7 mouse cellular contexts compared by ENCODE assay signal in the genomic region with DNA sequence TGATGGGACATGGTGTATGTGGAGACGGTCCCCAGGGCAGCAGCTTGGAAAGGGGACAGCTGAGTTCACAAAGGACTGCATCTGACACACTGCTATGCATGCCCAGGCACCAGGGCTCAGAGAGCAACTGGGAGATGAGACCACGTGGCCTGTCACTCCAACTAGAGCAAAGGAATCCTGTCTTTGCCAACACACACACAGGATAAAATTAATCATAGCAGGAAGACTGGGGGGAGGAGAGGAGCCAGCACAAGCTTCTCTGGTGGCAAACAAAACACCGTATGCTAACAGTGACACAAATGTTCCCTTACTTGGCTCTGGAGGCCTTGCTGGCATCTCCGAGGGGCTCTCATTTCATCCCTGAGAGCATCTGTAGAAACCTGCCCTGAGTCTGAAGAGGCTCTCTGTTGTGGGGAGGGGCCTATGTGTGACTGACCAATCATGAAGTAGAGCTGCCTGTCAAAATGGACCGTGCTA.
DNase-seq lines count a peak whose midpoint lies in the region; ATAC-seq lines count a peak whose summit lies in the region.

No protein-coding gene starts in this region.

- H3K4me2 ChIP-seq in heart, embryonic 15.5 days, result no peak overlapping the region
- no peak overlapping the region for H3K4me2 ChIP-seq in hindbrain, embryonic 14.5 days (replicated peaks)

- H3K4me3 ChIP-seq in heart, embryonic 15.5 days, result no peak overlapping the region
- H3K4me3 ChIP-seq in hindbrain, embryonic 14.5 days (replicated peaks; ENCODE audit: low read length), result no peak overlapping the region

- H3K27me3 ChIP-seq in heart, embryonic 15.5 days, result no peaks in the 10 kb centered on the region
- no peaks in the 10 kb centered on the region for H3K27me3 ChIP-seq in hindbrain, embryonic 14.5 days (ENCODE audit: control insufficient read depth, insufficient read depth, low read length)

- H3K36me3 ChIP-seq in heart, embryonic 15.5 days, result no peaks in the 10 kb centered on the region
- H3K36me3 ChIP-seq in hindbrain, embryonic 14.5 days (replicated peaks; ENCODE audit: control insufficient read depth, insufficient read depth), result no peaks in the 10 kb centered on the region

- no peaks in the 10 kb centered on the region for H3K9me3 ChIP-seq in heart, embryonic 15.5 days (replicated peaks)
- no peaks in the 10 kb centered on the region for H3K9me3 ChIP-seq in hindbrain, embryonic 14.5 days (ENCODE audit: control insufficient read depth, low read length)

- peak; percentile 69; the same call in 1 of the 2 replicates for ATAC-seq in heart, embryonic 15.5 days (replicated peaks; ENCODE audit: insufficient number of reproducible peaks, insufficient read depth, low FRiP score, low read depth)
- ATAC-seq in hindbrain, embryonic 14.5 days (ENCODE audit: low FRiP score), result peak; percentile 69

- H3K27ac ChIP-seq in heart, embryonic 15.5 days, result 0 out of 2 replicates have a peak overlapping the region, but pooled peaks have one; percentile 21
- no peak overlapping the region for H3K27ac ChIP-seq in hindbrain, embryonic 14.5 days

- no peak for DNase-seq in heart, adult 8-10 months (ENCODE audit: low spot score)
- DNase-seq in right cerebral cortex, adult 18-20 months, result peak; percentile 56
- no peak for DNase-seq in right cerebral cortex, postnatal 4 days
- no peak for DNase-seq in hindbrain, embryonic 14.5 days (ENCODE audit: low spot score)
- DNase-seq in urinary bladder, postnatal 36 days (ENCODE audit: low spot score in 2 of 2), result no peak
- DNase-seq in urinary bladder, postnatal 4 days (ENCODE audit: low spot score in 2 of 2), result no peak

- H3K4me1 ChIP-seq in heart, embryonic 15.5 days (replicated peaks), result peaks cover 19% of the 10 kb centered on the region
- no peaks in the 10 kb centered on the region for H3K4me1 ChIP-seq in hindbrain, embryonic 14.5 days (replicated peaks; ENCODE audit: control insufficient read depth, insufficient read depth, low read length)

- WGBS in heart, embryonic 15.5 days, result 31% methylated on average over 5 of the region's 5 CpGs
- 53% methylated on average over 5 of the region's 5 CpGs for WGBS in hindbrain, embryonic 14.5 days

- no peak overlapping the region for H3K9ac ChIP-seq in heart, embryonic 15.5 days
- H3K9ac ChIP-seq in hindbrain, embryonic 14.5 days, result no peak overlapping the region
